Mouse (Mus musculus) kidney, postnatal 14 days (tissue): ENCODE measurements around the gene Fkbp9.
"Not testable (repeated sequence)": the region's sequence is repeated elsewhere in the genome, so short reads cannot be mapped to it uniquely, and the experiment has no call there.

Experiments
- DNase-seq: peaks from one replicate; pipeline ENCODE4 v3.0.0; 2022; ENCODE audit warnings: mixed read lengths

Fkbp9 gene

DNA sequence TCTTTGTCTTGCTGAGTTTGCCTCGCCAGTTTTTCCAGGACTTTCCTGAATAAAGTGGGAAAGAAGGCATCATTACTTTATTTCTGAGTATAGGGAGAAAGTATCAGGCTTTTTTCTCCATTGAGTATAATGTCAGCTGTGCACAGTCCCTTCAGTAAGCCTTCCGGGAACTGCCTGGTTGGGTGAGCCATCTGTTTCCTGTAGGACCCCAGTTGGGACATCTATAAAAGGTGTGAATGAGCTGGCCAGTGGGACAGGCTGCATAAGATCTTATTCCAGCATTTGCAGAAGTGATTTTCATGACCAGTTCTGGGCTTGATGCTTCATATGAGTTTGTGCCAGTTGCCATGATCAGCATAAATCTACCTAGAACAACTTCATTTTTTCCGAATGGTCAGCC lies 11.4 kb downstream of the Fkbp9 start:
- DNase-seq = no peak

DNA sequence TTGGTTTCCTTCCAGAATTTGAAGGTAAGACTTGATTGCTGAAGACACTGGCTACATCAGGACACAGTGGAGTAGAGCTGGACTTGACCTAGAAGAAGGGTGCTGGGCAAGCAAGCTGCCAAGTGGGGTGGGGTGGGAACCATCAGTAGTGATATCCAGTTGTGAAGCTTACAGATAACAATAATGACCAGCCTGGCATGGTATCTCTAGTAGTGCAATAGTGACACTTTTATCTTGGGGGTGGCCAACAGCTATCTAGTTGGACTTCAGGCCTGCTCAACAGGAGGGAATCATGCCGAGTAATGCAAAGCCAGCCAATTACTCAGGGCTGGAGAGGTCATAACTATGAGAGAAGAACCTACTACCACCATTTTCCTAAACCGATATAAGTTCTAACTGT lies 12.5 kb downstream of the Fkbp9 start:
- DNase-seq = no peak

DNA sequence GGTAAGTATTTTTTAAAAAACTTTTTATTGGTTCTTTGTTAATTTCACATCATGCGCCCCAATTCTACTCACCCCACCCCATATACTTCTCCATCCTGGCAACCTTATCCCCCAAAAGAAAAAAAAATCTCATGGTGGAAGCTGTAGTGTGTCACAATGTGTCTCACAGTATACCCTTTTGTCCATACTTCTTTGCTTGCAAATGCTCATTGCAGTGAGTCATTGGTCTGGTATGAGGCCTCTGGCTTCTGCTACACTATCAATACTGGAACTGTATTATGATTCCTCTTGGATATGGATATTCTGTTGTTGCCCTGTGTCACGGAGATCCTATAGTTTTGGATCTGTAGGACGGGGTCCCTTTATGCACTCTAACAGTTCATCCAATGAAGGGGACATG lies 17.1 kb downstream of the Fkbp9 start:
- DNase-seq = no peak

DNA sequence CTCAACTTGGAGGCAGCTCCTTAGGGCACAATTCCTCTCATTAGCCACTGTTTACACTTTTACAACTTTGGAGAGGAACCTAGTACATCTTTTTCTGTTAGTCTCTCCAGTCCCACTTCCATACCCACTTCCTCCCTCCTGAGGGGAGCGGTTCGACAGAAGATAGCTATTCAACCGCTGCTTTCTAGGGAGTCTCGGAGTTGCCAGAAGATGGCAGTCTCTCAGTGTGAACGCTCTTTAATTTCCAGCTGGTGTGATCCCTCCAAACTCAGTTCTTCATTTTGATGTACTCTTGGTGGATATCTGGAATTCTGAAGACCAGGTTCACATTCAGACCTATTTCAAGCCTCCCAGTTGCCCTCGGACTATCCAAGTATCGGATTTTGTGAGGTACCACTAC lies 18.5 kb downstream of the Fkbp9 start:
- DNase-seq = no peak

DNA sequence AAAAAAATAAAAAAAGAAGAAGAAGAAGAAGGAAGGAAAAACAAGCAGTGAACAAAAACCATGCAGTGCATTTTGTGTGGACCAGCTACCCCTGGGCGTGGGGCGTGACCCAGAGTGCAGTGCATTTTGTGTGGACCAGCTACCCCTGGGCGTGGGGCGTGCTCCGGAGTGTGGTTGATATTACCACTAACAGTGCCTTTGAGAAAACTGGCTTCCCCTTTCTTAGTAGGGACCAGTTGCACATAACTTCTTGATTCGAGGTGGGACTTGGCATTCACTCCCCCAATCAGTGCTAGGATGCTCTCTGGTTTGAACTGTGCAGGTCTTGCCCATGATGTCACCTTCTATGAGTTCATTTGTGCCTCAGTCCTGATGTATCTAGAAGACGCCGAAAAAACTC lies 22.9 kb downstream of the Fkbp9 start:
- DNase-seq = no peak

DNA sequence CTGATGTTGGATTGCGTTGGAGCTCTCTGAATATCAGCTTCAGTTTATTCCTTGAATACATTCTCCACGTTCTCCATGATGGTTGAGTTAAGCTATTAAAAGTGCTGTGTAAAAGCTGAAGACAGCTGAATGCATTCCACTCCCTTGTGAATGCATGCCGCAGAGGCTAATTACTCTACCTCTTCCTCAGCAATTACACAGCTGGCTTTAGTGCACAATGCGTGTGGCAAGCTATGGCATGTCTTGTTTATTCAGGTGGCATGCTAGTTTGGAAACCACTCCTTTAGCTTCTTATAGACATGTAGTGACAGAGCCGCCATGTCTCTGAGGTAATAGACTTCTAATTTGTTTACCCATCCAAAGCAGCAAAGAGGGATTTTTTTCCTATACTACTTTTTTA lies 24.9 kb downstream of the Fkbp9 start:
- no peak for DNase-seq

DNA sequence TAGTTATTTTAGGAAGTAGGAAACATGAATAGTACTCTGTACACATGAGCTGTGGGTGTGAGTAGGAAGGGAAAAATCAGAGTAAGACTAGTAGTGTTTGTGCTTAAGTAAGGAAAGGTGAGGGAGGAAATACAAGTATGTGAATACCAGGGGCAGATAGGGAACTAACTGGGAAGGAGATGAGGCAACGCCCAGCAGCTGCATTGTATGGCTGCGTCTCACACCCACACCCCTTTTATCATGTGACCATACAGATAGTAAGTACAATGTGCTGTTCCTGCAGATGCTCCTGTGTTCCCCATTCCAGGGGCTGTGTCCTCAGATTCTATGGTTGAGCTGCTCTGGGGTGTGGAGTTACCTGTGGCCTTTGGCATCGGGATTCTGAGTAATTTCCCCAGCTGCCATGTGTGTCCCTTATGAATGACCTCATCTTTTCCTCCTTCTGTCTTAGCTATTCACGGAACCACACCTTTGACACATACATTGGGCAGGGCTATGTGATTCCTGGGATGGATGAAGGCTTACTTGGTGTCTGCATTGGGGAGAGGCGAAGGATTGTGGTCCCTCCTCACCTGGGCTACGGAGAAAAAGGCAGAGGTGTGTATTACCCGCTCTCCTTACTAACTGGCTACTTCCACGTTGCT lies 28.5 kb downstream of the Fkbp9 start:
- no peak for DNase-seq

DNA sequence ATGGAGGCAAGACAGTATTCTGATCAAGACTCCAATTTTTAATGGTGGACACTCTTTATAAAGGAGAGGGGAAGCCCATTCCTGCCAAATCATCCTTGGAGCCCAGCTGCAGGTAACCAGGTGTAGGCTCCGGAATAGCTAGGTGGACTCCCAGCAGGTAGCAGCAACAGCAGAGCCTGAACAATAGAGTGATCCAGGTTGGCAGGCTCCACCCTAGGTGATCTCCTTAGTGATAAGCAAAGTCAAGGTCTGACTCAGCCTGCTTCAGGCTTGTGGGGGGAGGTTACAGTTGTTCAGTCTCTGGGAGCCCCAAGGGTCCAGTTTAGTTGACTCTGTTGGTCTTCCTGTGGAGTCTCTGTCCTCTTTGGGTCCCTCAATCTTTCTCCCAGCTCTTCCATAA lies 35.0 kb downstream of the Fkbp9 start:
- not testable (repeated sequence) for DNase-seq

DNA sequence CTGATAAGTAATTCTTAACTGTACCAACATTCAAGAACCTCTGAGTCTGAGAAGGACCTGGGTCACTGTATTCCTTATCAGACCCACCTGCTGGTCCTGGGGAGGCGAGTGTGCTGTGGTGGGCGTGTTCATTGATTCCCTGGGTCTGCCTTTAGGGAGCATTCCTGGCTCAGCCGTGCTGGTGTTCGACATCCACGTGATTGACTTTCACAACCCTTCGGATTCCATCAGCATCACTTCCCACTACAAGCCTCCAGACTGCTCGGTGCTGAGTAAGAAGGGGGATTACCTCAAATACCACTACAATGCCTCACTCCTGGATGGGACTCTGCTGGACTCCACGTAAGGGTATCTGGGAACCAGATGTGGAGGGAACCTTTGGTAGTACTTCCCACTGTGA lies 36.7 kb downstream of the Fkbp9 start:
- no peak for DNase-seq

DNA sequence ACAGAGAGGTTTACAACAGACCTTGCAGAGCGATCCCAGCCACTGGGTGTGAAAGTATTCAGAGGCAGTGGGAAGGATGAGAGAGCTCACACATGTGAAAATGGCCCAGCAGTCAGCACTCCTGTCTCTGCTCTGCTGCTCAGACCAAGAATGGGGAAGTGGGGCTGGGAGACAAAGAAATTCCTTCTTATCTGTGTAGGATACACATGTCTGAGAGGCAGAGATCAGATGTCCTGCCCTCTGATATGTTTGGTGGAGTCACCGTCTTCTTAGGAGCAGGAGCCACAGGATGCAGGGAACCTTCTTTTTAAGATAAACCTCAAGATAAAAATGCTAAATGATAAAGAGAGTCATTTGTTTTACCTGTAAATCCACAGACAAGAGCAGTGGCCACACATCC lies 38.2 kb downstream of the Fkbp9 start:
- no peak for DNase-seq

DNA sequence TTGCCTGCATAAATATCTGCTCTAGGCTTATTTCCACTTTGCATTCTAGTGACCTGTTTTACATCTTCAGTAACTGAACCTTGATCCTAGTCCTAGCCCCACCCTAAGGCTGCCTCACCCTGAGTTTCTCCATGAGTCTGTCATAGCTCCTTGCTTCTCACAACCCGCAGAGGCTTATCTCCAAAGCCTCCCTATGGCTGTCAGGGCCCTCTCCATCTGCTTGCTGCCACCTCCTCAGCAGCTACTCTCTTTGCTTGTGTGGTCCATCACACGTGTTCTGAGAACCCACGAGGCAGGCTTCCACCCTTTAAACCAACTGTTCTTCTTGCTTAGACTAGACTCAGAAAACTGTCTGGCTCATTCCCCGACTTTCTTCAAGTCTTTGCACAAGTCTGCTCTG lies 45.0 kb downstream of the Fkbp9 start:
- no peak for DNase-seq

DNA sequence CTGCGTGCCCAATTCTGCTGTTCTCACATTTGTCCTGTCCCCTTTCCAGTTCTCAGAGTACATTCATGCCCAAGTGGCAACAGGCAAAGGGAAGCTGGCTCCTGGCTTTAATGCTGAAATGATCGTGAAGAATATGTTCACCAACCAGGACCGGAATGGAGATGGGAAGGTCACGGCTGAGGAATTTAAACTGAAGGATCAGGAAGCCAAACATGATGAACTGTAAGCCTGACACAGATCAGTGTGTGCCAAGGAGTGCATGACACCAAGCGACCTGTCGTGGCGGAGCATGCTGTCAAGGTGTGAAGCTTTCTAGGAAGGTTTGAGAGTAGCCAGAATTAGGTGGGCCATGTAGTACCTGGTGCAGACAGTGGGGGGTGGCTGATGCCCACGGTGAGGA lies 46.1 kb downstream of the Fkbp9 start:
- DNase-seq = no peak

DNA sequence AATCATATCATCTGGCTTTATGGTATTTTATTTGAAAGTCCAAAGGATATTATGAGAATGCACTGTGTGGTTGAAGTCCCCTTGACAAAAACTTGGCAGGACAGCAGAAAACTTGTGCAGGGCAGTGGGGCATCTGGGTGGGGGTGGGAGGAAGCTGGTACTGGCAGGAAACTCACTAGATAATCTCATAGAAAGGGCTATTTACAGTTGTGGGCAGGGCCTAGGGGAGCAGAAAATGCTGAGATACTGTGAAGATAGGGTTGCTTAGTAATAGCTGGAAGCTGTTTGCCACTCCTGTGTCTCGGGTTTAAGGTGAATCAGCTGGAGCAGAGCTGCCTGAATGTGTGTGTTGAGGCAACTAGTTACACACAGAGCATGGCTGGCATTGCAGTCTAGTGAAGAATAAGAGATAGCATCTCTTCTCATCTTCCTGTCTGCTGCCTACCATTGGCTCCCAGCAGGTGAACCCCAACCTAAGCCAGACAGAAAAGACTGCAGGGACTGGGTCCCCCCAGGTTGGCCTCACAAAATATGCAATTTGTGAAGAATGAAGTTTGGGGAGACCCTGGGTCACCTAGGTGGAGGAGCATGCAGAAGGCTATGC lies 47.6 kb downstream of the Fkbp9 start:
- no peak for DNase-seq

DNA sequence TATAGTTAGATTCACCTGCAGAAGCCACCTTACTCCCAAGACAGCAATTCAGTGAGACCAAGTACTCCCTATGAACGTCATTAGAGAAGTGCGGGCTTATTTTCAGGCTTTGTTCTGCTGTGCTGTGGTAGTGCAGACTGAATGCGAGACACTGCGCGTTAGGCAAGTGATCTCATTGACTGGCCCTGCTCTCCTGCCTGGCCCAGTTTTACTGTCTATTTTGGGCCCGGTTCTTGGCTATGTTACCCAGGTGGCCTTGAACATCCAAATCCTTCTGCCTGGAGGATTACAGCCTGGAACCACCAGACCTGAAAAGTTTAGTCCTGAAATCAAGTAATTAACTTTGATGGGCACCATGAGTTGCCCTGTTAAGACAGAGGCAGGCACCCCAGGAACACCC lies 56.7 kb downstream of the Fkbp9 start:
- no peak for DNase-seq

DNA sequence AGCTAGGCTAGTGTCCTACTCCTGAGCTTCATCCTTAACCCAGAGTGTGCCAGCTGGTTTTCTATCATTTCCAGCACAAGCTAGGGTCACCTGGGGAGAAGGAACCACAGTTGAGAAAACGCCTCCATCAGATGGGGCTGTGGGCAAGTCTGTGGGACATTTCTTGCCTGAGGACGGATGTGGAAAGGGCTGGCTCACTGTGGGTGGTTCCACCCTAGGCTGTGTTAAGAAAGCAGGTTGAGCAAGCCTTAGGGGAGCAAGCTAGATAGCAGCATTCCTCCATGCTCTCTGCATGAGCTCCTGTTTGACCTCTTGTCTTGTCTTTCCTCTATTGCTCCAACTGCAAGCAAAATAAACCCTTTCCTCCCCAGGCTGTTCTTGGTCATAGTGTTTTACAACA lies 58.9 kb downstream of the Fkbp9 start:
- no peak for DNase-seq

DNA sequence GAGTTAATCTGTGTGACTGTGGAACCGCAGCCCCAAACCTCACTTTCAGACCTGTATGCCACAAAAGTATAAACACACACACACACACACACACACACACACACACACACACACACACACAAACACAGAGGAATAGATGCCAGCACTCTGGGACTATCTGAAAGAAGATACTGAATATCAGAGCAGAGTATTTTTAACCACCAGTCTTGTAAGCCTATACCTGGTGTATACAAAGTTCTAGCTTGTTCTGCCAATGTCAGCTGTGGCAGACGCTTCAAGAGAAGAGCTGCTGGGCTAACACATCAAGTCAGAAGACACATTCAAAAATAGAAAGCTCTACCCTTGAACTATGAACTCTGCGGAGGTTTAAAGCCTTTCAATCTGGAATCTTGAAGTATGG lies 67.7 kb downstream of the Fkbp9 start:
- DNase-seq = no peak

DNA sequence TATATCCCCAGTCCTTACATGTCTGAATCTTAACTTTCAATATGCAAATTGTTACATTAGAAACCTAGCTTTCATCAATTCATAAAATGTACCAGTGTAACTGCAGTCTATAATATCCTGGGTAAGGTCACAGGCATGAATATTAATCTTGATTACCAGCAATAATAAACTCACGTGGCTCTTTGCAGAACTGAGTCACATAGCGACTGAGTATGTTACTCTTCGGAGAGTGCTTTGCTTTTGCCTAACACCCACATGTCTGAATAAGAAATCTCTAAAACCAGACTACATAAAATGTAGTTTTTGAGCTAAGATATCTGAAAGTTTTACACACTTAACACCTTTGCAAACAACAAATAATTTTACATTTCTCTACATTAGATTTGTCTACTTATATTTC lies 69.5 kb downstream of the Fkbp9 start:
- DNase-seq = no peak

DNA sequence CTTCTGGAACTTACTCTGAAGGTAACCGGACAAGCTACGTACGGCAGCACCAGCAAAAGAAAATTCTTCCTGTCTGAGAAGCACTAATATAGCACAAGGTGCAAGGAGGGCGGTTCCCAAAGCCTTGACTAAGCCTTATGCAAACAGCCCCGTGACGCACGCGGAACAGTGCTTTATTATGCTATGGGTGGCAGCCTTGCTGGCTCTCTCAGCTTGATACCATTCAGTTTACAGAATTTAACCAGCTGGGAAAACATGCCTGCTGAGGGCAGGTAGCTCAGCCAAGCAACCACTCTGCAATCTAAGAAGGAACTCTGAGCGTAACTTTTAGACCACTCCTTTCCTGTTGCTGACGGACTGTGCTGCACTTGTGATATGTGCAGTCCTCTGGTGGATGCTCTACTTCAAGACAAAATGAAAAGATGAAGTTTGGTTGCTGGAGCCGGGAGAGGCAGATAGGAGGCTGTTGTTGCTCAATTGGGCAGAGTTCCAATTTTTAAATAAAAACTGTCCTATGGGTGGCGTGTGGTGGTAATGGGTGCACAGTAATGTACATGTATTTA lies 70.0 kb downstream of the Fkbp9 start:
- DNase-seq = peak; percentile 76

DNA sequence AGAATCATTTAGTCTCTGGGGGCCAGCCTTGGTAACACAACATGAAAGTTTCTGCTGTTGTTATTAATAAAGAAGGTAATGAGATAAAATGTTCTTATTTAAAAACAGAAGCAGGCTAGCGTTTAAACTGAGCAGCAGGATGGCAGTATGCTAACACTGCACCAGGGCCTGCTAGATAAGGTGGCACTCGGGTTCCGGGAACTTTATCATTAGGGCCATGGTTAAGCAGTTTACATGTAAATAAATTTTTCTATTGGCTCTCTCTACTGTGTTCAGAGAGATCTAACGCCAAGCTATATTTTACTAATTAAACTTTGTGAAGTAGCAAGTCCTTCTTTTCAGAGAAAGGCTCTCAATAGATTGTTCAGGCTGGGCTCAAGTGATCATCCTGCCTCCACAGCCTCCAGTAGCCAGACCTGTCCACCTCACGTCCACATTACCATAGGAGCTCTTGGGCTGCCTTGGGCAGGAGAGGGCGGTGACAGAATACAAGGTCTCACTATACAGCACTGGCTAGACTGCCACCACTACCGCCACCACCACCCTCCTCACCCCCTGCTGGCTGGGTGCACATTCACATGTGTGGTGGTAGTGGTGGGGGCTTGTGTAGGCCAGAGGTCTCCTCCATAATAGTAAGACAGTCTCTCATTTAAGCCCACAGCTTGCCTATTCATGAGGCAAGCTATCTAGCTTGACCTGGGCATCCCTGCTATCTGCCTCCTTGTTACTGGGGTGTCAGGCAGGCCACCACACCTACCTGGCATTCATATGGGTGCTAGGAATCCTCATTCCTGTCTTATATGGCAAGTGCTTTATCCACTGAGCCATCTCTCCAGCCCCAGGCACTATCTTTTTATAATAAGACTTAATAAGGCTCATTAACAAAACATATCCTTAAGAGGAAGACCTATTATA lies 71.0 kb downstream of the Fkbp9 start:
- DNase-seq = no peak

DNA sequence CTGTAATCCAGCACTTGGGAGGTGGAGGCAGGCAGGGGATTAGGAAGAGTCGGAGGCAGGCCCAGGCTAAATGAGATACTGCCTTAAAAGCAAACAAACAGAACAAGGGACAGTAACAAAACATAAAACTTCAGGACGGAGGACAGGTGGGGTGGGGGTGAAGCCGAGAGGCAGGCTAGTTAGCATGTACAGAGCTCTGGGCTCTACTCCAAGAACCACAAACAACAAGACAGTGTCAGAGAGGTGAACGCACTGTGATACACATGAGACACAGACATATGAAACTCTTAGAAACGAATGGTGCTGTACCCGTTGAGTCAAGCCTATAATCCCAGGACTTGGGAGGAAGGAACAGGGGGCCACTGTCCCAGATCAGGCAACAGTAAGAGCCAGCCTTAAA lies 72.0 kb downstream of the Fkbp9 start:
- DNase-seq = peak; percentile 33

DNA sequence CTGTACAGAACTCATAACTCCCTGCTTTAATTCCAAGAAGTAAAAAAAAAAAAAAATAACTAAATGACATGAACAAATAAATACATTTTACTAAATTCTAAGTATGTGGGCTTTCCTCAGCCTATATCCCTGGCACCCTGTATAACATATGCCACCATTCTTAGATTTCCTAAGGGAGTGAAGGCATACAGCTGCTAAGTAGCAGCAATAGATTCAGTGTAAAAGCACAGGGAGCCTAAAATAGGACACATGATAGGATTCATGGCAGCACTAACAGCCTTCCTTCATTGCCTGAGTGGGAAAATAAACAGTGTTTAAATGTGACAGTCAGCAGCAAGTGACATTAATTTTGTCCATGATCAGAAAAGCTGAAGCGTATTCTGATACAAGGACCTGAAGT lies 72.5 kb downstream of the Fkbp9 start:
- DNase-seq = no peak

DNA sequence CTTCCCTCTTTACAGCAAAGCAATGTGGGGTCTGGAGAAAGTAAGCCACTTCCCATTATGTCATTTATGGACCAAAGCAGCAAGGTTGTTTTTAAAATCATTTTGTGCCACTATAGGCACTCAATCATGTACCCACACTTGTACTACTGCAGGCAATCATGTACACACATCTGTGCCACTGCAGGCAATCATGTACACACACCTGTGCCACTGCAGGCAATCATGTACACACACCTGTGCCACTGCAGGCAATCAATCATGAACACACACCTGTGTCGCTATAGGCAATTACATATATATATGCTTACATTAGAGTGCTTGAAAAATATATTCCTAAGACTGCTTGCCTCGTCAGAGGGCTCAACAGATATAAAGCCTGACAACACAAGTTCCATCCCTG lies 73.1 kb downstream of the Fkbp9 start:
- DNase-seq = no peak

DNA sequence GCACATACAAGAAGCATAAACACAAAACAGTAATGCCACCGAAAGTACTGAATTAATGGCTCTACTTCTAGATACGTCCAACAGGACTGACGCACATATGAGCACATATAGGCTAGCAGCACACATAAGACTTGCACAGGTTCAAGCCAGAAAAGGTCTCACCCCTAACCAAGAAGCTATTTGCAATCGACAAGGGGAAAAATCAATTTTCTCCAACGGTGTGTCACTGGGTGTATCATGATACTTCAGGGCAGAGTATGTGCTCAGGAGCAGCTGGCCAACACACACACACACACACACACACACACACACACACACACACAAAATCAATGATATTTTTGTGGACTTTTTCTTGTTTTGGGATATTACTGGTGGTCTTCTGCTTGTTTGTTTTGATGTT lies 73.6 kb downstream of the Fkbp9 start:
- DNase-seq = no peak
